Mouse (Mus musculus) kidney, postnatal 4 days (tissue): ENCODE measurements around the gene Gm20388.

Experiments used
- DNase-seq, 2 experiments: peaks; one replicate each; pipeline ENCODE4 v3.0.0; 2021; ENCODE audit warnings: mixed read lengths in 2 of 2

Gm20388 gene

DNA sequence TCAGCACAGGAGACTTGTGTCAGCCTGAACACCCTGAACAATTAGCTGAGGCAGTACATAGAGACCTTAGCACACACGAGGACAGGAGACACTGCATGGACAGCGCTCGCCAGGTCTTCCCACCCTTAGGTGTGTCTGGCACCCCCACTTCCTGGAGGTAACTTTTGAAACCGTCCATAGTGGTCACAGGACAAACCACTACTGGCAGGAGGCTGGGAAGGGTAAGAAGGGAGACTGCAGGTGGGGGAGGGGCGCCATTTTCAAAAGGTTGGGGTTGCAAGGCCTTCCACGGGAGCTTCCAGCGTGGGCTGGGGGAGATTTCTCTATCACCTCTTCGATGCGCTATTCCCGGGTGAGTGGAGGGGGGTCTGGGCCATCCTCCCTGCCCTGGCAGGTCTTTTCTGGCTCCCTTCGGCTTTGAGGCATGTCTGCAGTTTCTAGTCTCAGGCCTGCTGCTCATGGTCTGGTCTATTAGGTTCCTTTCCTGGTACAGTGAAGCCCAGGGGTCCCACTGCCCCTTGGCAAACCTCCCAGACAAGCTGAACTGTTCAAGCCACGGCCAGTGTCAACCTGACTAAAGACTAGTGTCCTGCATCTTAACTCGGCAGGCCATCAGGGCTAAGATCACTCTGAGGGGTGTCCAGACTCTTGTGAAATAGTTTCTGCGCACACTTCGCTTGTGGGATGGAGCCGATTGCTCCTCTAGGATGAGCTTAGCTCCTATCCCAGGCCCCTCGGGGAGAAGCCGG is 2521.2 kb downstream of the Gm20388 start:
- peak; percentile 59 to 67 for DNase-seq

DNA sequence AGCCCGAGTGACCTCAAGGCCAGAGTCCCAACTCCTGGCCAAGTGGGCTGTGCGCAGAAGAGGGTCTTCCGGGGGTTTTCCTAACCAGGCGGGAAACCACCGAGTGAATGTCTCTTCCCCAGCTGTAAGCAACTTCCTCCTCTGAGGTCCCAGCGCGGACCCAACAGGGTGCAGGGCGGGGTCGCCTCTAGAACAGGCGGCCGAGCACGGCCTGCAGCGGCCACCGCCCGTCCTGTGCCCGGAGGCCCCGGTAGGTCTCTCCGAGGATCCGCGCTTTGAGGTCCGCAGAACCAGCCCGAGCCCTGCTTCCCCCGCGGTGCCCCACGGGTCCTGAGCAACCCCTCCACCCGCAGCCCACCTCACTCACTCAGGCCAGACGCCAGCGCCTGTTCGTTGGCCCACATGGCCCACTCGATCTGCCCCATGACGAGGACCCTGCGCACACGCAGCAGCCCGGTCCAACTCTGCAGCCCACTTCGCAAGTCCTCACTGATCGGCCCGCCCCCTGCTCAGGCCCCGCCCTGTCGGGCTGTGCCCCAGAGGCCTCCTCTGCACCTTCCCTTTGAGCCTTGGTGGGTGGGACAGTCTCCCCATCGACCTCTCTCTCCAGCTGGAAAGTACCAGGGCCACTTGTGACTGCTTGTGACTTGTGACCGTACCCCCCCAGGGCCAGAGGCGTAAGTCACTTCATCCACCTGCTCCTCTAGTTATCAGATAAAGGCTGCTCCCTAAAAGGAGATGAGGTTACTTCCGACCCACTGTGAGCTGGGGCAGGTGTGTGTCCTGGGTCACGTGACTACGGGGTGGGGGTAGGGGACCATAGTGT is 2522.0 kb downstream of the Gm20388 start, which contains the start of gene Cyba:
Gene Cyba (minus strand): TSS at position 488 of the 826 bp plus-strand sequence.
- peak; percentile 84 to 91 for DNase-seq

DNA sequence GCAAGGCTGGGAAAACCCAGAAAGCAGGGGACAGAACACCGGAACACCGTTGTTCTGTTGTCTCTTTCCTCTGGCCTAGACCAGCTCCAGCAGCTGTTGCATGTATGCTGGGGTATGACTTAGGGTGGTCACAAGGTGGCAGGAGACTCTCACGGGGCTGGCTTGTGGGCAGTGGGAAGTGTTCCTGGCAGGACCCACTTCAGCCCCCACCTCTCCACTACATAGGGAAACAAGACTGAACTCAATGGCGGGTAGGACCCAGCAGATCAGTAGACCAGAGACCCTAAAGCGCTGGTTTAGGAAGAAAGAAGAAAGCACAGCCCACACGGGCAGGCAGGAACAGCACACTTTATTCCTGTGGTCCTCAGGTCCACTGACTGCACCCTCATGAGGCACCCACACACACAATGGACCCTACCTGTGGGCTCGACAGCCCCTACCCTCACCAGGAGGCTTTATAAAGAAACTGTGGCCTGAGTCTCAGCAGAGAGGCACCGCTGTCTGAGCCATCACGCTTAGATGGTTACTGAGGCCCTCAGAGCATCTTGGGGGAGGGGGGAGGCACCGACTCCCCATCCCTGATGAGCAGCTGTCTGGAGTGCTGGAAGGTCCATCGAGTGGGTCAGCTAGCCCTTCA is 2522.7 kb downstream of the Gm20388 start:
- peak in 1 of 2 experiments; percentile 63 for DNase-seq

DNA sequence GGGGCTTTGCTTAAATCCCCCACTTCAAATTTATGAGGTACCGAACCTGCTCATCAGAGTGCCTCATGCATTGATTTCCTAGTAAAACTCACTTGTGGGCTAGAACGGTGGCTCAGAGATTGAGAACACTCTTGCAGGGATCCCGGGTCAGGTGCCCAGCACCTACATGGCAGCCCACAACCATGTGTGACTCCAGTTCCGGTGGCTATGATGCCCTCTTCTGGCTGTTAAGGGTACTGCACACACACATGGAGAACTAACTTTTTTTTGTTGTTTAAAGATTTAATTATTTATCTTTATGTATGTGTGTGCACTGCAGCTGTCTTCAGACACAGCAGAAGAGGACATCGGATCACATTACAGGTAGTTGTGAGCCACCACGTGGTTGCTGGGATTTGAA is 2524.7 kb downstream of the Gm20388 start:
- DNase-seq, result no peak

DNA sequence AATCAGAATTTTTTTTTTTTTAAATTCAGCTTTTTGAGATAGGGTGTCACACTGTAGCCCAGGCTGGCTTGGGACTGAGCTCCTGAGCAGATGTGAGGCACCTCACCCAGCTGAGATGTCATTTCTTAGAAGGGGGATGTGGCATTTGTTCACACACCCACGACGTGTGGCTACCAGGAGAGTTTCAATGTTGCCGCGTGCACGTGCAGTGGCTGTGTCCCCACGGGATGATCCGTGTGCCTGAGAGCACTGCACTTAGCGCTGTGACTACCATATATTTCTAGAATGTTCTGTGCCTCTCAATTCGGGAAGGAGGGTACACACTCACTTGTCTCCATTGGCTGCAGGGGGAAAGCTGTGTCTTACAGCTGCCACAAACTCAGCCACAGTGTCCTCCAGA is 2525.5 kb downstream of the Gm20388 start:
- DNase-seq, result no peak

DNA sequence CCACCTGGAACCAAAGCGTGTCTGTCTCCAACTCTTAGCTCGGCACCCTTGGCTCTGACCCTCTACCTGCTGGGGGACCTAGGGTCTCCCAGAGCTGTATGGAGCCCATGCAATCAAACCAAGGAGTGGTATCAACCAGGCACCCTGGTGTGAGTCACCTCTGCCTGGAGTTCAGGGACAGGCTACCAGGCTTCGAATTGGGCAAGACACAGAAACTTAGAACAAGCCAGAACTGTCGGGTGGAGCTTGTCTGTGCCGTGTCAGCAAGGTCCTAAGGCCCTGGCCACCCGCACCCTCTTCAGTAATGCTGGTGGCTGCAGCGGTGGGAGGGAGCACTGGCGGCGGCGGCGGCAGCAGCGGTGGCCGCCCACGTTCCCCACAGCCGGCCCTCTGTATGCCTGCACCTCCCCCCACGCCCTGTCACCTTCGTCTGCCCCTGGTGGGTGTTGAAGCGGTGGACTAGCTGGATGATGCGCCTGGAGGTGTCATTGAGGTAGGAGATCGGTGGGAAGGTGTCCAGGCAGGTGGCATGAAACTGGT is 2526.0 kb downstream of the Gm20388 start:
- DNase-seq, result no peak

DNA sequence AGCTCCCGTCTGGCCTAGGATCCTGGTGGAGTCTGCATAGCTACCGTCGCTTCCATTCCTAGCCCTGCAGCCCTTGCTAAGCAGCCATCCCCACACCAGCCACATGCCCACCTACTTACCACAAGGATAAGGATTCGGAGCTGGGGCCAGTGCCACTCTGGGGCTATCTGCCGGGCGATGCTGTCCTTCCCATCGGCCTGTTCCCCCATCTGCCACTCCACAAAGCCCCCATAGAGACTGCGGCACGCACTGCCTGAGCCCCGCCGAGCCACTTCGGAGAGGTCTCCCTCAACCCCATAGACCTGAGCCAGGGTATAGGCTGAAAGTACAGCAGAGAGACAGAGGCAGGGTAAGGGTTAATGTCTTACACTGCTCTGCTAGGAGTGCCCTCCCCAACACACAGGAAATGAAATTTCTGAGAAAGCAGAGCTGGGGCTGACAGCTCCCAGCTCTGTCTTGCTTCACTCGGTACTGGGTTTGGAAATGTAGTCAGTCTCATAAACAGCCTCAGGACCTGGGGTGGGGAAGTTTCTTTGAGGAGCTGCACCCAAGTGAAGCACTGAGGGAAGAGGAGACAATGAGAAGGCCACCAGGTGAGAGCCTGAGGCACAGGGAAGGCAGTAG is 2527.2 kb downstream of the Gm20388 start:
- peak in 1 of 2 experiments; percentile 46 for DNase-seq

DNA sequence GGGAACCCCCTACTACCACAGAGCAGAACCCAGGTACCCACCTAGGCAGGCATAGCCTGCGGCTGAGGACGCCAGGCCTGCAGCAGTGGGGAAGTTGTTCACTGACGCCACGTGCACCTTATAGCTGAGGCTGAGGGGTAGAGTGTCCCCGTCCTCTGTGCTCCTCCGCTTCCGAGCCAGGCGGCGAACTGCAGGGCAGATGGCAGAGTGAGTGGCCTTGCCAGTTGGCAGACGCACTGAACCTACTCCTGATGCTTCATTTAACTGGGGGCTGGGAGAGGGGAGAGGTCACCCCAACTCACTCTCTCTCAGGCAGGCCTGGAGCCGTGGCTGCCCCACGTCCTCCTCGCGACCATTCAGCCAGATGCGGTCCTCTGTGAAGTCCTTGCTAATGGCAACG is 2528.7 kb downstream of the Gm20388 start:
- no peak for DNase-seq

DNA sequence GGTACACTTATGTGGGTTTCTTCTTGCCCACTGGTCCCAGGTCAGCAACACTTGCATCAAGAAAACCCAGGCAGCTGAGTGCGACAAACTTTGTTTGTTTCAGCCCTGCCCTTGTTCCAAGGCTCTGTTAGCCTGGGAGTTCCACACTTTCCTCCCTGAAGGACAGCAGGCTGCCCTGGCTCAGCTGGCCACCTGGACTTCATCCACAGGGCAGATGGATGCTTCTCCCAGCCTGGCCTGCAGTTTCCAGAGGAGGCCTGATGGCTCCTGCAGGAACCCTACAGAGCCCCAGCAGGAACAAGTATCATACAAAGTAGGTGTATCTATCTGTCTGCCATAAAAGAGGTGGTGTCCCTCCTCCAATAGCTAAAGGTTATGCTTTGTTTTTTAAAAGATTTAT is 2530.7 kb downstream of the Gm20388 start:
- DNase-seq, result no peak

DNA sequence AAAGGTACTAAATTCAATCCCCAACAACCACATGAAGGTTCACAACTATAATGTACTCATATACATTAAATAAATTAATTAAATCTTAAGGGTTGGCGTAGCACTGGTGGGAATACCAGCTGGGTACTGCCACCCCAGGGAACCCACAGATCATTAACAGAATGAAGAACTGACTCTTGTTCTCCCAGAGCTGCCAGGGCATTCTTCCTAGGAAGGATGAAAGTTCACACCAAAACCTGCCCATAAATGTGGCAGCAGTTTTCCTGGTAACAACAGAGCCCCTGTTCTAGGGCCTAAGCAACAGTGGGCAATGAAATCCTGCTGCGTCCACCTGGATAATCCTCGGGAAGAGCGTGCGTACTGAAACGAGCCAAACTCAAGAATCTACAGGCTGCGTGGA is 2531.7 kb downstream of the Gm20388 start:
- no peak for DNase-seq

DNA sequence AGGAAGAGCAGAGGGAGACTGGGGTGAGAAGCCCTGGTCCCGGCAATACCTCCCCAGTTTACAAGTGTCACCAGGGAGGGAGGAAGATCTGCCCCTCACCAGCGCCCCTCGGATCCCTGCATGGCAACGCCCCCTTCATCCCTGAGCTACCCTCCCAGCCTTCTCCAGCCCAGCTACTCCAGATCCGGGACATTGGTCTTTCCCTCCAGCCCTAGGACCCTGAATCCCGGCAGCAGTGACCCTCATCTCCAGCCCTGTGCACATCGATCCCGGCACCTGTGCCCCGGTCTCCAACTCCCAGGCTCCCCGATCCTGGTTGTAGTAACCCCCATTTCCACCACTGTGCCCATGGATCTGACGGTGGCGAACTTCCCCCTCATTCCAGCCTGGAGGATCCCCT is 2532.1 kb downstream of the Gm20388 start:
- DNase-seq, result no peak

DNA sequence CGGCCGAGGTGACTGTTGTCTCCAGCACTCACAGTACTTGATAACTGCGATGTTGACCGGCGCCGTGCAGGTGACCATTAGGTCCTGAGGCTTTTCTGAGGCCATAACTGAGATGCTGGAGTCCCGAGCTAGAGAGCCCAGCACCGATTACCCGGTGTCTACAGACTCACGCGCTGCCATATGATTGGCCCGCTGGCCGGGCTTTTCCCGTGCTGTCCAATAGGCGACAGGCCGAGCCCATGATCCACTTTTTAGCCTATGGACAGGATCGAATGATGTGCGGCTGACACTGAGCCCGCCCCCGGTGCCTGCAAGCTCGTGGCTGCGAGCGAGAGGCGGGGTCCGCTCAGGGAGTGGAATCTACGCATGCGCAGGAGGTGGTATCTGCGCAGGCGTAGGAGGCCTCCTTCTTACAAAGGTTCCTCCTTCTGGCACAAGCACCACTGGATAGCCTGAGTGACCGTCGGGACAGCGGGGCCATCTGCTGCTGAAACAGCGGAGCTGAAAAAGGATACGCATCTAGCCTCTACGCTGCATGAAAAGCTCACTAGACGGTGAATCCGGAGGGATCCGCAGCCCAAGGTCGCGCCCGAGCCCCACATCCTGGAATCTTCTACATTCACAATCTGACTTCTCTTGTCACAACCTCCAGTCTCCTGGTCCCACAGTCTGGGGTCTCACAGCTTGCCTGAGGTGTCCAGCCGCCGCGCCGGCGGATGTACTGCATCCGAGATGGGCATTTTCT is 2532.8 kb downstream of the Gm20388 start, which contains the start of gene Mvd:
Gene Mvd (minus strand): TSS at position 161 of the 745 bp plus-strand sequence.
- DNase-seq, result peak; percentile 99

DNA sequence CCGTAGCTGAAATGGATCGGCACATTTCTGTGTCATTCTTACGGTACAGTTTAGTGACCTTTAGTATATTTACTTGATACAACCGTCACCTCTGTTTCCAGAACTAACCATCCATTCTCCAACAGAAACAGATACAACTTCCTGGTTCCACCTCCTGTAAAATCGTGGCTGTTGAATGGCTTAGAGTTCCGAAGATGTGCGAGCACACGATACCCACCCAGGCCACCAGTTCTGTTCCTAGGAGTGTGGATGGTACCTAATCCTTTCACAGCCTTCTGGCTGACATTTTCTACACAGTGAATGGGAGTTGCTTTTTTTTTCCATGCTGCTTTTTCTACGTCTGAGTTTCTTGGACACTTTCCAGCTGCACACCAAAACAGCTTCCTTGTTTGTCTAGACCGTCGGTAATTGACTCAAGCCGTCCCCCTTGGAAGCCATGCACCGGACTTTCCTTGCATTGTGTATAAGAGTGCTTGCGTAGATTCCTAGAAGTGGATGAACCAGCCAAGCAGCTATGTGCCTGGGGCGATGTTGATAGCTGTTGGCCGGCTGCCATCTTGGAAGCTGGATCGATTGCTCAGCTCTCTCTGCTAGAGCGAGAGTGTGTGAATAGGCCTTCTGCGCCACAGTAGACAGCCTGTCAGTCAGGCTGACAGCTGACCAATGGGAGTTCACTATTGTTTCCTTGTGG is 2533.6 kb downstream of the Gm20388 start:
- DNase-seq, result peak; percentile 84 to 90

DNA sequence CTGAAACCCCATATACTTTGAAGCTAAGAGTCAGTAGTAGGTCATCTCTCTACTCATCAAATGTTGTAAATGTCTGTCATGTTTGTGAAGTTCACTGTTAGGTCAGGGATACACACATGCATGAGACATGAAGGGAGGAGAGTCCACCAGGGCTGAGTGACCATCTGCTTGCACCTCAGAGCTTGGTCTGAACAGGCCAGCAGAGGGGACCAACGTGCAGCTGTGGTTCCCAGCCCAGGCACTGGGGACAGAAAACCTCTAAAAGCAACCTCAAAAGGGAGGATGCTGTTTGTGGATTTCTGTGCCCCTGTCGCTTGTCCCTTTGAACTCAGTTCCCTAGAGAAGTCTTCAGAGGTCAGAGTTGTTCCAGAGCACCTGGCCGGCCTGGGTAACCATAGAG is 2534.6 kb downstream of the Gm20388 start:
- peak in 1 of 2 experiments; percentile 46 for DNase-seq

DNA sequence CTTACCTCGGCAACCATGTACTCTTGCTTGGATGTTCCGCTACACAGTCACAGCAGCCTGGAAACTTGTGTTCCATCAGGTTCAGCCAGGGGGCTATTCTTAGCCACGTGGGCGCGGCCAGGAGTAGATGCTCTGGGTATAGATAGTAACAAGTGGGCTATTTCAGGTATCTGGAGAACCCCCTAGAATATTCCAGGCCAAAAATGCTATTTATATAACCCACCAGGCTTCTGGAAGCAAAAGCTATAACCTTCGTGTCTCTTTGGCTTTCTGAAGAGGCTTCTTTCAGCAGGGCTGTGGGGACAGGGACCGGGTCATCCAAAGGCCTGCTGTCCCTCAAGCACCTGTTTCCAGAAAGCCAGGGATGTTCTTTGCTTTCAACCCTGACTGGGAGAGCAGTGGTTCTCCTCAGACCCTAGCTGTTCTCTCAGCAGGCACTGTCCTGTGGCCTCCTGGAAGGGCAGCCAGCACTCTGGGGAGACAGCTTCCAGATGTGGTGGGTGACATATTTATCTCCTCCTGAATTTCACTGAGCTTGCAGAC is 2540.6 kb downstream of the Gm20388 start:
- no peak for DNase-seq

DNA sequence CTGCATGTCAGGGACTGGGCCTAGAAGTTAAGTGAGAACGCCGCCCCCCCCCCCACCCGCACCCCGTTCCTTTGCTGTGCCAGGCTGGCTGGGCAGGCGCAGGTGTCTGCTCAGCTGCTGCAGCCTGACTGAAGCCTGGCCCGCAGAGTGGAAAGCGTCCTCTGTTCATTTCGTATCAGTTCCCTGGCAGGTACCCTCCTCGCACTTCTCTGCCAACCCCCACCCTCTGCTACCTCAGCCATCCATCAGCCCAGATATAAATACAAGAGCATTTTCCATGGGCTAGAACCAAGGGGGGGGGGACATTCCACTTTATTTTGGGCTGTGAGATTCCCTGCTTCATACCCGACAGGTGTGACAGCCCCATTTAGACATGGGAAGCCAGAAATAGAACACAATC is 2541.5 kb downstream of the Gm20388 start:
- no peak for DNase-seq

DNA sequence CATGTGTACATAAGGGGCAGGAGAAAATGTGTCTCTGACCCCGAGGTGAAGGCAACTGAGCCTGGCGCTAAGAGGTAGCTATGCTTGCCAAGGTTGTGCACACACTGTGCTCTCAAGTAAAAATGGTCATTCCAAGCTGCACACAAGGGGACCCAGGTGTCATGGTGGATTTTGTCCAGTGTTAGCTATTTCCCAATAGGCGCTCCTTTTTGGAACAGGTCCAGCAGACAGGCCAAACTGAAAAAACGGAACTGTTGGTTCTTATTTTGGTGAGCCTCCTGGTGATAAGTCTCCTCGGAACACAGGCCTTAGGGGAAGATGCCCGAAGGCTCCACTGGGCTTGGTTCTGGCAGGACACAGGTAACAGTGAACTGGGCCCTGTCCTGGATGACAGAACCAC is 2543.8 kb downstream of the Gm20388 start:
- no peak for DNase-seq

DNA sequence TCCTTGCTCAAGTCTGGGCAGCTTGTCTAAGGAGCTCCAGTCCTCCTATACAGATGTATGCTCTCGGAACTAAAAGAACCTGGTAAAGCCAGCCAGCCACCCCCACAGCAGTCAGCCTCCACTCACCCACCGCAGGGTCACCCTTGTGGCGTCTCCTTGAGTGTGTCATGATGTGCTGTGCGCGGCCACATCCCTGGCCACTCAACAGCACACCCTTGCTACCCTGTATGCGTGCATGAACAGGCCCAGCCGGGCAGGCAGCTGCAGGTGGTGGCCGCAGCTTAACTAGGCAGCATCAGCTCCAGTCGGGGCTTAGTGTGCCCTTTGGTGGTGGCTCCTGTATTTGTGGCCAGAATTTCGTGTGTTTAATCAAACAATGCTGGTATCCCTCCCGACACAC is 2546.5 kb downstream of the Gm20388 start:
- no peak for DNase-seq

DNA sequence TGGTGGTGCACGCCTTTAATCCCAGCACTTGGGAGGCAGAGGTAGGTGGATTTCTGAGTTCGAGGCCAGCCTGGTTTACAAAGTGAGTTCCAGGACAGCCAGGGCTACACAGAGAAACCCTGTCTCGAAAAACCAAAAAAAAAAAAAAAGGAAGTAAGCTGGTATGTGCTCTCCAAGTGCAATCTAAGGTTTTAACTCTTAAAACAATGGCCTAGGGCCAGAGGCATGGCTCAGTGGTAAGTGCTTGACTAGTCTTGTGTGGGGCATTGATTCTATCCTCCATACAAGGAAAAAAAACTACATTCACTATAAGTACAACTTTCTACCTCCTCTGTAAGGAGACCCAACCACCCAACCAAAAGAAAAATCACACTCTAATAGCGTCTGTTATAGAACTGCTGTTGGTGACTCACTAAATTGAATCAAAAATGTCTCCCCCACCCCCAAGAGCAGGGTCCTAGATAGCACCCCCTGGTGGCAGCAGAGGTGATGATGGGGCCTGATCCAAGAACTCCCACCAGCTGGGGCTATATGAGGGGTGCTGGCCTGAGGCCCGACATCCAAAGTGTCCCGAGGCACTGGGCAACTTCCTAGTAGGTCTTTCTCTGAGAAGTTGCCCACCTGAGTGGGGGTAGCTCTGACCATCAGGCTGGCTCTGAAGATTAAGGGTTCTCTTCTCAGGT is 2548.7 kb downstream of the Gm20388 start:
- DNase-seq, result peak; percentile 56 to 58

DNA sequence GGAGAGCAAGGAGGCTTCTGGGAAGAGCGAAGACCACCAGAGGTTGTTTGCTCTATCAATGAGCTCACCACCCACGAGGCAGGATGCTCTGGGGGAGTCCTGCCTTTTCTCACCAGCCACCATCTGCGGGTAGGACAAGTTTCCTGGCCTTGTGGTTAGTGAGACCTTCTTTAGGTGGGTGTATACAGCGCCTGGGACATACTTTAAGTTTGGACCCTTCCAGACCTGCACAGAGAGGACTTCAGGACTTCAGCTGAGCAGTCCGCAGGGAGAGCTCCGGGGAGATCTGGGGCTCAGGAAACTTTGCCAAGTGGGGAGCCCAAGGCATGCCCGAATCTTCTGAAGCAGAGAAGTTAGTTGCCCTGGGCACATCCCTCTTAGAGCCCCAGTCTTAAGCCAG is 2549.3 kb downstream of the Gm20388 start:
- no peak for DNase-seq
